Mouse (Mus musculus): ENCODE measurements around the gene Ttc27.

DNA sequence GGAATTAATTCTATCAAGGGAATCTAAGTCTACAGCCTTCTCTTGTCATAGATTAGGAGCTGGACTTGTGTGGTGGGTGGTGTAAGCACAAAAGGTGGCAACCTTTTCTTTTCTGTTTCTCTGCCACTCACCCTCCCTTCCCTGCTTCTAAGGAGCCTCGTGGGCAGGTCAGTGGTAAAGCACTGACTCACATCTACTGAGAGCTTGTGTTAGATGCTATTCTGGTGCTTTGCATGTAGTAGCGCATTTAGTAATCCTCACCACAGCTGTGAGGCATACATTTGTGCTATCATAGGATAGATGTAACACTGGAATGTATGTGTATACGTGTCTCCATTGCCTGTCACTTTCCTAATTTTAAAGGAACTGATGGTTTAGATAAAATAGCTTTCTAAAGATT is 124.2 kb downstream of the Ttc27 start:
- TF ChIP-seq CTCF (IDR thresholded peaks at IDR 0.05; ENCODE audit: borderline replicate concordance, insufficient read depth, low read depth, low read length) (no peak), POLR2A (IDR thresholded peaks at IDR 0.05; ENCODE audit: borderline replicate concordance, insufficient read depth, low read length) (no peak)
